Mouse (Mus musculus) hindbrain, embryonic 14.5 days (tissue): ENCODE results near the gene Asphd1. TPM values are rescaled to one million over a fixed set of nuclear protein-coding genes. Genes with fewer than 3 reads are reported as not detected.
A peak's percentile ranks its signal among the peaks of the same experiment; 100 is the strongest.

Source experiments
- ATAC-seq: fragments of 200-750 bp; cut with Nextera tagmentation; 2 replicates; pipeline ENCODE4 v1.8.0; 2017; ENCODE audit warnings: moderate number of reproducible peaks, mild to moderate bottlenecking, moderate TSS enrichment, moderate library complexity; ENCODE audit not compliant: low FRiP score
- DNase-seq: peaks from one replicate; pipeline ENCODE4 v3.0.0-alpha.2; 2015; ENCODE audit warnings: low spot score
- H3K27ac ChIP-seq: fragments of 300-500 bp; sonication (generic); 2 replicates; pipeline ENCODE4 v1.5.1; 2014; ENCODE audit warnings: mild to moderate bottlenecking, moderate library complexity
- H3K27me3 ChIP-seq: fragments of 300-500 bp; sonication (generic); 2 replicates; pipeline ENCODE4 v1.6.1; 2014; ENCODE audit warnings: mild to moderate bottlenecking, low read length, mixed read lengths; ENCODE audit not compliant: control insufficient read depth, insufficient read depth
- H3K36me3 ChIP-seq: fragments of 300-500 bp; sonication (generic); replicated peaks from 2 replicates; pipeline ENCODE4 v1.6.1; 2014; ENCODE audit not compliant: control insufficient read depth, insufficient read depth
- H3K4me1 ChIP-seq: fragments of 300-500 bp; sonication (generic); replicated peaks from 2 replicates; pipeline ENCODE4 v1.6.1; 2014; ENCODE audit warnings: antibody characterized with exemption, low read length, mixed read lengths; ENCODE audit not compliant: control insufficient read depth, insufficient read depth
- H3K4me2 ChIP-seq: fragments of 300-500 bp; sonication (generic); replicated peaks from 2 replicates; pipeline ENCODE4 v1.6.1; 2014; ENCODE audit warnings: mild to moderate bottlenecking, moderate library complexity
- H3K4me3 ChIP-seq: fragments of 300-500 bp; sonication (generic); replicated peaks from 2 replicates; pipeline ENCODE4 v1.5.1; 2014; ENCODE audit warnings: mild to moderate bottlenecking, low read length
- H3K9ac ChIP-seq: fragments of 300-500 bp; sonication (generic); 2 replicates; pipeline ENCODE4 v1.6.1; 2014
- H3K9me3 ChIP-seq: fragments of 300-500 bp; sonication (generic); 2 replicates; pipeline ENCODE4 v1.6.1; 2016; ENCODE audit warnings: low read length; ENCODE audit not compliant: control insufficient read depth
- WGBS: fragments of 180-500 bp; shearing (Covaris S2); extraction: QIAGEN DNeasy Blood & Tissue Kit; methylation state at CpG from one replicate; pipeline ENCODE4 v1.1.7; 2014; 5-methylcytosine and 5-hydroxymethylcytosine counted together
- polyA plus RNA-seq: library from polyadenylated mRNA; unstranded; fragments of >200 nt; fragmentation: Nextera tagmentation; extraction: Ambion mirVana; gene quantifications from 2 replicates; pipeline ENCODE4 v1.2.1, GENCODE M21; 2014

The Asphd1 gene
- polyA plus RNA-seq, 1 experiment from 2014 or later, result 10.9 TPM

GRCm38 (mm10) chr7:126941171-126941570 lies 8.2 kb downstream of the Asphd1 start:
- Histone ChIP-seq H3K27me3 (no peaks in the 10 kb centered on the region), H3K4me1 (no peaks in the 10 kb centered on the region), H3K4me2 (no peak overlapping the region), H3K9me3 (no peaks in the 10 kb centered on the region), H3K27ac (no peak overlapping the region), H3K36me3 (peaks cover 66% of the 10 kb centered on the region), H3K9ac (no peak overlapping the region), H3K4me3 (no peak overlapping the region)
- no peak for ATAC-seq
- 59% methylated on average over 6 of the region's 6 CpGs for WGBS
- no peak for DNase-seq

GRCm38 (mm10) chr7:126932652-126933051 lies 16.7 kb downstream of the Asphd1 start:
- no peak overlapping the region for H3K9ac ChIP-seq
- peaks cover 12% of the 10 kb centered on the region for H3K4me1 ChIP-seq
- peaks cover 55% of the 10 kb centered on the region for H3K36me3 ChIP-seq
- no peaks in the 10 kb centered on the region for H3K27me3 ChIP-seq
- no peak for ATAC-seq
- no peak overlapping the region for H3K4me2 ChIP-seq
- DNase-seq, result no peak
- no peak overlapping the region for H3K4me3 ChIP-seq
- H3K9me3 ChIP-seq, result no peaks in the 10 kb centered on the region
- H3K27ac ChIP-seq, result no peak overlapping the region
- 93% methylated on average over 2 of the region's 2 CpGs for WGBS

DNA sequence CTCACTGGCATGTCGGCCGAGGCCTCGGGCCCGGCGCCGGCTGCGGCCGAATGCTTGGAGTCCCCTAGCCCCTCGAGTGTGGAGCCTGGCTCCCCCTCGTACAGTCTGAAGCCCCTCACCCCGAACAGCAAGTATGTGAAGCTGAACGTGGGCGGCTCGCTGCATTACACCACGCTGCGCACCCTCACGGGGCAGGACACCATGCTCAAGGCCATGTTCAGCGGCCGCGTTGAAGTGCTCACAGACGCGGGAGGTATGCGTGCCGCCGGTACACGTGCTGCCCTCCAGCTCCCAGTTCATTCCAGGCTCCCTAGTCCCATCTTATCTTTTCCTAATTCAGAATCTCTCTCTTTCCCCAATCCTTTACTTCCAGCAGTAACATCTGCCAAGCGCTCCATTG lies 20.3 kb downstream of the Asphd1 start:
- H3K9ac ChIP-seq, result peak overlapping the region; percentile 78
- peak overlapping the region; percentile 84 for H3K4me3 ChIP-seq
- ATAC-seq (peak; percentile 79), DNase-seq (no peak)
- peak overlapping the region; percentile 78 for H3K27ac ChIP-seq
- no peaks in the 10 kb centered on the region for H3K9me3 ChIP-seq
- H3K36me3 ChIP-seq, result peaks cover 32% of the 10 kb centered on the region
- peak overlapping the region; percentile 59 for H3K4me2 ChIP-seq
- H3K4me1 ChIP-seq, result peaks cover 12% of the 10 kb centered on the region
- H3K27me3 ChIP-seq, result no peaks in the 10 kb centered on the region
- WGBS, result under 1% methylated on average over 19 of the region's 27 CpGs

GRCm38 (mm10) chr7:126928384-126929037 lies 20.9 kb downstream of the Asphd1 start, which contains the start of gene Kctd13:
TSS of gene Kctd13 (plus strand) at chr7:126928879.
- Histone ChIP-seq H3K4me2 (peak within 1 kb of the TSS; percentile 59), H3K4me3 (peak within 1 kb of the TSS; percentile 84), H3K4me1 (peaks cover 12% of the 10 kb centered on the region), H3K9ac (peak within 1 kb of the TSS; percentile 78), H3K36me3 (peaks cover 29% of the 10 kb centered on the region), H3K9me3 (no peaks in the 10 kb centered on the region), H3K27me3 (no peaks in the 10 kb centered on the region), H3K27ac (peak within 1 kb of the TSS; percentile 78)
- DNase-seq (peak; percentile 93), ATAC-seq (peak; percentile 94)
- WGBS, result 5% methylated on average over 44 of the region's 56 CpGs

- no peaks in the 10 kb centered on the region for H3K27me3 ChIP-seq
- WGBS, result 68% methylated on average over 3 of the region's 3 CpGs
- peaks cover 12% of the 10 kb centered on the region for H3K4me1 ChIP-seq
- DNase-seq (no peak), ATAC-seq (no peak)
- H3K9me3 ChIP-seq, result no peaks in the 10 kb centered on the region
- H3K36me3 ChIP-seq, result peaks cover 9% of the 10 kb centered on the region; the same call in 1 of the 2 replicates
- H3K9ac ChIP-seq, result no peak overlapping the region
- H3K27ac ChIP-seq, result no peak overlapping the region
- H3K4me2 ChIP-seq, result no peak overlapping the region
- H3K4me3 ChIP-seq, result no peak overlapping the region
Measured at GRCm38 (mm10) chr7:126926299-126926698, 23.1 kb downstream of the Asphd1 start.

DNA sequence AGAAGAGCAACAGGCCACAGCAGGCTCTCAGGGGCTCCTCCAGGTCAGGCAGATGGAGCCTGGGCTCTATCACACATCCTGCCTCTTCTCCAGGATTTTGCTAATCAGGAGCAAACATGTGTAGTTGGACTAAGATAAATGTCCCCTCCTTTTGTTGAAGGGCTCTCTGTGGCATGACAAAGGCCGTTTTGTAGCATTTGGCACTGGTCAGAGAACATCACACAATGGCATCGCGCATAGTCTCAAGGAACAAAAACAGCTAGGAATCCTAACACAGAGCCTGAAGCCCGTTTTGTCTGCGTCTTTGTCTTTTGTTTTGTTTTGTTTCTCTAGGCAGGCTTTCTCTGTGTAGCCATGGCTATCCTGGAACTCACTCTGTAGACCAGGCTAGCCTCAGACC lies 25.4 kb downstream of the Asphd1 start:
- no peaks in the 10 kb centered on the region for H3K36me3 ChIP-seq
- H3K27ac ChIP-seq, result no peak overlapping the region
- no peak overlapping the region for H3K4me3 ChIP-seq
- no peak overlapping the region for H3K4me2 ChIP-seq
- no peak overlapping the region for H3K9ac ChIP-seq
- DNase-seq (no peak), ATAC-seq (no peak)
- 21% methylated on average over 5 of the region's 5 CpGs for WGBS
- no peaks in the 10 kb centered on the region for H3K27me3 ChIP-seq
- H3K4me1 ChIP-seq, result no peaks in the 10 kb centered on the region; the same call in 1 of the 2 replicates
- no peaks in the 10 kb centered on the region for H3K9me3 ChIP-seq

- H3K4me2 ChIP-seq, result no peak within 1 kb of the TSS; the same call in 1 of the 2 replicates
- H3K27ac ChIP-seq, result peak within 1 kb of the TSS; percentile 56; the same call in 1 of the 2 replicates
- 12% methylated on average over 5 of the region's 5 CpGs for WGBS
- H3K4me3 ChIP-seq, result no peak within 1 kb of the TSS
- DNase-seq (peak; percentile 64), ATAC-seq (no peak)
- no peaks in the 10 kb centered on the region for H3K9me3 ChIP-seq
- H3K27me3 ChIP-seq, result no peaks in the 10 kb centered on the region
- H3K4me1 ChIP-seq, result no peaks in the 10 kb centered on the region; the same call in 1 of the 2 replicates
- no peaks in the 10 kb centered on the region for H3K36me3 ChIP-seq
- H3K9ac ChIP-seq, result no peak within 1 kb of the TSS
Measured at GRCm38 (mm10) chr7:126922624-126923060, 26.7 kb downstream of the Asphd1 start, which contains the start of gene Tmem219. TSS of gene Tmem219 (minus strand) at chr7:126922917.

GRCm38 (mm10) chr7:126921563-126921962 lies 27.8 kb downstream of the Asphd1 start:
- DNase-seq (no peak), ATAC-seq (no peak)
- no peaks in the 10 kb centered on the region; the same call in 1 of the 2 replicates for H3K4me1 ChIP-seq
- no peak overlapping the region for H3K4me2 ChIP-seq
- no peak overlapping the region for H3K4me3 ChIP-seq
- no peak overlapping the region for H3K9ac ChIP-seq
- no peaks in the 10 kb centered on the region for H3K9me3 ChIP-seq
- no peaks in the 10 kb centered on the region for H3K27me3 ChIP-seq
- no peak overlapping the region for H3K27ac ChIP-seq
- H3K36me3 ChIP-seq, result no peaks in the 10 kb centered on the region
- 73% methylated on average over 2 of the region's 2 CpGs for WGBS

DNA sequence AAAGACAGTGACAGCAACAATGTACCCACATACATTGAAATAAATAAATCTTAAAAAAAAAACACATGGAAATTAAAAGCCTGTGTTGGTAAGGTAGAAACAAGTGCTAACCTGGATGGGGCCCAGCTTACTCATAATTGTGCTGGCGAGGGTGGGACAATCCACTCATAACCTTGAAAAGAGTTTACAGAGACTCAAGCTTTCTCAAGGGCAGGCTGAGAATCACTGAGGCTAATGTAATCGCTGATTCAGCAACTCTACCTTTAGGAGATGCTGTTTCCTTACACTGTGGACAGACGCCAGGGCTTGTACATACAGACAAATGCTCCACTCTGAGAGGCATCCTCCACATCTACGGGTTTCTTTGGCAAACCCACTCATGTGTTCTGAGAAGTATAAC lies 29.4 kb downstream of the Asphd1 start:
- H3K4me1 ChIP-seq, result no peaks in the 10 kb centered on the region; the same call in 1 of the 2 replicates
- no peak for ATAC-seq
- WGBS, result 74% methylated on average over 4 of the region's 4 CpGs

More for the DNA sequence above, 29.4 kb downstream of the Asphd1 start:
- Histone ChIP-seq H3K27me3 (no peaks in the 10 kb centered on the region), H3K9ac (no peak overlapping the region), H3K36me3 (no peaks in the 10 kb centered on the region), H3K27ac (no peak overlapping the region), H3K4me3 (no peak overlapping the region), H3K4me2 (no peak overlapping the region), H3K9me3 (no peaks in the 10 kb centered on the region)
- no peak for DNase-seq
